Mouse (Mus musculus): ENCODE measurements around the gene U2af1.
A peak's percentile ranks its signal among the peaks of the same experiment; 100 is the strongest.

- TF ChIP-seq EP300 (IDR thresholded peaks at IDR 0.05; ENCODE audit: low read depth) (no peak), CTCF (IDR thresholded peaks at IDR 0.05; ENCODE audit: low read depth) (peak; percentile 32)
Measured at GRCm38 (mm10) chr17:31606424-31606823, 52.3 kb downstream of the U2af1 start.

Data from liver, postnatal 0 days (tissue).